Mouse (Mus musculus): ENCODE results near the gene Gale. TPM values are rescaled to one million over a fixed set of nuclear protein-coding genes. Genes with fewer than 3 reads are reported as not detected.
A peak's percentile ranks its signal among the peaks of the same experiment; 100 is the strongest.

Gene Gale
- polyA plus RNA-seq, 1 experiment from 2014 or later = 166 TPM

- Histone ChIP-seq H3K9me3 (ENCODE audit: control insufficient read depth, low read length) (no peaks in the 10 kb centered on the region), H3K27me3 (ENCODE audit: control insufficient read depth, insufficient read depth, low read length) (no peaks in the 10 kb centered on the region), H3K4me3 (ENCODE audit: low read depth, low read length) (no peak overlapping the region), H3K4me2 (replicated peaks; ENCODE audit: low read depth) (no peak overlapping the region), H3K9ac (ENCODE audit: low read length) (no peak overlapping the region), H3K36me3 (ENCODE audit: control insufficient read depth, insufficient read depth, low read length) (no peaks in the 10 kb centered on the region; the same call in none of the 2 replicates), H3K4me1 (replicated peaks; ENCODE audit: control insufficient read depth, insufficient read depth) (no peaks in the 10 kb centered on the region), H3K27ac (replicated peaks) (no peak overlapping the region)
- DNase-seq (ENCODE audit: low spot score) = no peak
- TF ChIP-seq EP300 (optimal IDR thresholded peaks at IDR 0.05) (no peak), CTCF (IDR thresholded peaks at IDR 0.05; ENCODE audit: low read depth) (no peak)
- no peak for ATAC-seq (ENCODE audit: low FRiP score, low TSS enrichment)
- WGBS = 81% methylated on average over 5 of the region's 5 CpGs
Measured at GRCm38 (mm10) chr4:135929405-135929804, 34.1 kb upstream of the Gale start.

- Histone ChIP-seq H3K36me3 (ENCODE audit: control insufficient read depth, insufficient read depth, low read length) (no peaks in the 10 kb centered on the region; the same call in none of the 2 replicates), H3K9me3 (ENCODE audit: control insufficient read depth, low read length) (no peaks in the 10 kb centered on the region), H3K27me3 (ENCODE audit: control insufficient read depth, insufficient read depth, low read length) (no peaks in the 10 kb centered on the region), H3K27ac (replicated peaks) (no peak overlapping the region), H3K9ac (ENCODE audit: low read length) (no peak overlapping the region), H3K4me2 (replicated peaks; ENCODE audit: low read depth) (no peak overlapping the region), H3K4me1 (replicated peaks; ENCODE audit: control insufficient read depth, insufficient read depth) (no peaks in the 10 kb centered on the region), H3K4me3 (ENCODE audit: low read depth, low read length) (no peak overlapping the region)
- TF ChIP-seq CTCF (IDR thresholded peaks at IDR 0.05; ENCODE audit: low read depth) = no peak
- TF ChIP-seq EP300 (optimal IDR thresholded peaks at IDR 0.05) = no peak
- WGBS = 68% methylated on average over 9 of the region's 9 CpGs
- DNase-seq (ENCODE audit: low spot score) (no peak), ATAC-seq (ENCODE audit: low FRiP score, low TSS enrichment) (peak; percentile 30; the same call in 1 of the 2 replicates)
Measured at GRCm38 (mm10) chr4:135929828-135930227, 33.7 kb upstream of the Gale start.

GRCm38 (mm10) chr4:135930239-135930638, 33.3 kb upstream of the Gale start:
- Histone ChIP-seq H3K27me3 (ENCODE audit: control insufficient read depth, insufficient read depth, low read length) (no peaks in the 10 kb centered on the region), H3K36me3 (ENCODE audit: control insufficient read depth, insufficient read depth, low read length) (no peaks in the 10 kb centered on the region; the same call in none of the 2 replicates), H3K4me1 (replicated peaks; ENCODE audit: control insufficient read depth, insufficient read depth) (no peaks in the 10 kb centered on the region), H3K9me3 (ENCODE audit: control insufficient read depth, low read length) (no peaks in the 10 kb centered on the region), H3K4me2 (replicated peaks; ENCODE audit: low read depth) (no peak overlapping the region), H3K4me3 (ENCODE audit: low read depth, low read length) (no peak overlapping the region), H3K9ac (ENCODE audit: low read length) (no peak overlapping the region), H3K27ac (replicated peaks) (no peak overlapping the region)
- ATAC-seq (ENCODE audit: low FRiP score, low TSS enrichment) (no peak), DNase-seq (ENCODE audit: low spot score) (no peak)
- TF ChIP-seq EP300 (optimal IDR thresholded peaks at IDR 0.05) = no peak
- TF ChIP-seq CTCF (IDR thresholded peaks at IDR 0.05; ENCODE audit: low read depth) = no peak
- WGBS = 94% methylated on average over 8 of the region's 8 CpGs

- 61% methylated on average over 5 of the region's 5 CpGs for WGBS
Measured at GRCm38 (mm10) chr4:135931832-135932231, 31.7 kb upstream of the Gale start.

GRCm38 (mm10) chr4:135934708-135935500, 28.6 kb upstream of the Gale start:
- Histone ChIP-seq H3K4me2 (replicated peaks; ENCODE audit: low read depth) (no peak overlapping the region), H3K4me3 (ENCODE audit: low read depth, low read length) (no peak overlapping the region), H3K9me3 (ENCODE audit: control insufficient read depth, low read length) (no peaks in the 10 kb centered on the region), H3K27ac (replicated peaks) (no peak overlapping the region), H3K27me3 (ENCODE audit: control insufficient read depth, insufficient read depth, low read length) (no peaks in the 10 kb centered on the region), H3K4me1 (replicated peaks; ENCODE audit: control insufficient read depth, insufficient read depth) (no peaks in the 10 kb centered on the region), H3K36me3 (ENCODE audit: control insufficient read depth, insufficient read depth, low read length) (peaks cover 6% of the 10 kb centered on the region), H3K9ac (ENCODE audit: low read length) (no peak overlapping the region)
- DNase-seq (ENCODE audit: low spot score) (no peak), ATAC-seq (ENCODE audit: low FRiP score, low TSS enrichment) (peak; percentile 12; the same call in 1 of the 2 replicates)
- 74% methylated on average over 12 of the region's 12 CpGs for WGBS
- no peak for TF ChIP-seq EP300 (optimal IDR thresholded peaks at IDR 0.05)
- TF ChIP-seq CTCF (IDR thresholded peaks at IDR 0.05; ENCODE audit: low read depth) = no peak

More at GRCm38 (mm10) chr4:135931832-135932231, 31.7 kb upstream of the Gale start:
- H3K36me3 ChIP-seq (ENCODE audit: control insufficient read depth, insufficient read depth, low read length) = no peaks in the 10 kb centered on the region; the same call in none of the 2 replicates
- no peak overlapping the region for H3K4me2 ChIP-seq (replicated peaks; ENCODE audit: low read depth)
- H3K4me3 ChIP-seq (ENCODE audit: low read depth, low read length) = no peak overlapping the region
- ATAC-seq (ENCODE audit: low FRiP score, low TSS enrichment) (no peak), DNase-seq (ENCODE audit: low spot score) (no peak)
- no peaks in the 10 kb centered on the region for H3K27me3 ChIP-seq (ENCODE audit: control insufficient read depth, insufficient read depth, low read length)
- H3K27ac ChIP-seq (replicated peaks) = no peak overlapping the region
- H3K9ac ChIP-seq (ENCODE audit: low read length) = no peak overlapping the region
- TF ChIP-seq EP300 (optimal IDR thresholded peaks at IDR 0.05) = no peak
- peak; percentile 80 for TF ChIP-seq CTCF (IDR thresholded peaks at IDR 0.05; ENCODE audit: low read depth)
- H3K9me3 ChIP-seq (ENCODE audit: control insufficient read depth, low read length) = no peaks in the 10 kb centered on the region
- no peaks in the 10 kb centered on the region for H3K4me1 ChIP-seq (replicated peaks; ENCODE audit: control insufficient read depth, insufficient read depth)

GRCm38 (mm10) chr4:135935502-135935901, 28.0 kb upstream of the Gale start:
- no peak for DNase-seq (ENCODE audit: low spot score)
- WGBS = 67% methylated on average over 5 of the region's 5 CpGs
- H3K9ac ChIP-seq (ENCODE audit: low read length) = no peak overlapping the region
- ATAC-seq (ENCODE audit: low FRiP score, low TSS enrichment) = no peak
- peaks cover 6% of the 10 kb centered on the region for H3K36me3 ChIP-seq (ENCODE audit: control insufficient read depth, insufficient read depth, low read length)
- H3K4me1 ChIP-seq (replicated peaks; ENCODE audit: control insufficient read depth, insufficient read depth) = no peaks in the 10 kb centered on the region
- TF ChIP-seq CTCF (IDR thresholded peaks at IDR 0.05; ENCODE audit: low read depth) = no peak
- TF ChIP-seq EP300 (optimal IDR thresholded peaks at IDR 0.05) = no peak
- no peaks in the 10 kb centered on the region for H3K27me3 ChIP-seq (ENCODE audit: control insufficient read depth, insufficient read depth, low read length)
- no peak overlapping the region for H3K27ac ChIP-seq (replicated peaks)
- no peak overlapping the region for H3K4me2 ChIP-seq (replicated peaks; ENCODE audit: low read depth)
- no peaks in the 10 kb centered on the region for H3K9me3 ChIP-seq (ENCODE audit: control insufficient read depth, low read length)
- H3K4me3 ChIP-seq (ENCODE audit: low read depth, low read length) = no peak overlapping the region
